Mouse (Mus musculus) ZHBTc4 (cell line): ENCODE measurements around the gene Crtc2.
"Not testable (repeated sequence)": the region's sequence is repeated elsewhere in the genome, so short reads cannot be mapped to it uniquely, and the experiment has no call there.

ENCODE experiments used
- DNase-seq: peaks from one replicate; pipeline ENCODE4 v3.0.0-alpha.2; 2011; ENCODE audit warnings: low read depth, low spot score

Crtc2 gene

DNA sequence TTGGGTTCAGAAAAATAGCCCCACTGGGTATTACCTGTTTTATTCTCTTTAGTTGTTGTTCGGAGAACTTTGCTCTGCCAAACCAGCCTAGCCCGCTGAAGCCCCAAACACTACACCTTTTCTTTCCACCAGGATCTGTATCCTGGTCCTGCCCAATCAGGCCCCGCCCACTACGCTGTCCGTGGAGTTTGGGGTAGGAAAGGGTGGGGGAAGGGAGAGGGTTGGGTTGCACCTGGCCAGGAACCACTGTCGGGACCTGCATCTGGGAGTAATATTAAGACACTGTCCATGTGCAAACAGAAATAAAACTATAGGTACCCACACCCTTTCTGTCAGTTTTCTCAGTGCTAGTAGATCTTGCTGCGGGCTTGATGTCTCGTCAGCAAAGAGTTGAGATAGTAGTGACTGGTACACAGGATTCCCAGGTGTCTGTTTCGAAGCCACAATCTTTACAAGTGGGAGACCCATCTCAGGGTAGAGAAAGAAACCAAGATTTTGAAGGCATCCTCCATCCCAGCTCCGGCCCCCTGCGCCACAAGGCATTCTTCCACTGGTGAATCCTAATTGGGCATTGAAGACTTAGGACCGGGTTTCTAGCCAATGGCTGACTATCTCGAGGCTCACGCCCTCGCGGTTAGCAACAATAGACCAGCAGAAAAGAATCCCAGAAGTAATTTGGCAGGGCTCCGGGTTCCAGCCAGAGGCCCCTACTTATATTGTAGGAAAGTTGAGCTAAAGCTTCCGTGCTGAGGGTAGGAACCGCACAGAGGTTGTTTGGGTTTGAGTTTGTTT, 10.8 kb upstream of the Crtc2 start, which contains the start of gene Creb3l4:
Gene Creb3l4 (minus strand): TSS at position 529 of the 792 bp plus-strand sequence.
- peak; percentile 83 for DNase-seq

DNA sequence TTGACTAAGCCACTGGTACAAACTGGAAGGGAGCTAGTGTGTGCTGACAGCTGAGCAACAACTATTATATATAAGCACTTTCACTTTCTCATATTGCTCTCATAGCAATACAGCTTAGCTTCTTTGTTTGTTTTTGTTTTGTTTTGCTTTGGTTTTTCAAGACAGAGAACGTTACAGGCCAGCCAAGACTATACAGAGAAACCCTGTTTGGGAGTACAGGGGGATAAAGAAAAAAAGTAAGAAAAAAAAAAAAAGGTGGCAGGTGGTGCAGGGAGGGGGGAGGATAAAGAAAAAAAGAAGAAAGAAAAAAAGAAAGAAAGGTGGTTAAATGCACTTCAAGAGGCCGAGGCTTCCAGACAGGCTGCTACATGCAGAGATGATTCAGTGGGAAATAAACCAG, 8.6 kb upstream of the Crtc2 start:
- DNase-seq, result no peak

GRCm38 (mm10) chr3:90247630-90247959, 6.4 kb upstream of the Crtc2 start:
- DNase-seq, result no peak

GRCm38 (mm10) chr3:90247960-90248745, 5.8 kb upstream of the Crtc2 start, which contains the start of gene Slc39a1:
Gene Slc39a1 (plus strand): TSS chr3:90248172.
- DNase-seq, result peak; percentile 96

- no peak for DNase-seq
Measured at GRCm38 (mm10) chr3:90248746-90249100, 5.2 kb upstream of the Crtc2 start.

- DNase-seq, result no peak
Measured at GRCm38 (mm10) chr3:90250791-90251190, 3.2 kb upstream of the Crtc2 start.

- not testable (repeated sequence) for DNase-seq
Measured at GRCm38 (mm10) chr3:90251731-90252226, 2.2 kb upstream of the Crtc2 start.

DNA sequence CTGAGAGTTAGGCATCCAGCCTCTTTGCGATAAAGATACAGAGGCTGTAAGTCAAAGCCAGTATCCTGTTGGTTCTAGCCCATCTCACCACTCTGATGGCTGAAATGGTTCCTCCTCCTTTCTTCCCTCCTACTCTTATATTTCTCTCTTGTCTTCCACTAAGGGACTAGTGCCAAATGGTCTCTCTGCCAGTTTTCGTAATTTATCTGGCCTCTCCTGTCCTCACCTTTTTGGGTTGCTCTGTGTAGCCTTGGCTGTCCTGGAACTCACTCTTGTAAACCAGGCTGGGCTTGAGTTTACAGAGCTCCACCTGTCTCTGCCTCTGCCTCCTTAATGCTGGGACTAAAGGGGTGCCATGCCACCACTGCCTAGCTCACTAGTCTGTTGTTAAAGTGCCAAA, 1.3 kb upstream of the Crtc2 start:
- DNase-seq, result not testable (repeated sequence)

DNA sequence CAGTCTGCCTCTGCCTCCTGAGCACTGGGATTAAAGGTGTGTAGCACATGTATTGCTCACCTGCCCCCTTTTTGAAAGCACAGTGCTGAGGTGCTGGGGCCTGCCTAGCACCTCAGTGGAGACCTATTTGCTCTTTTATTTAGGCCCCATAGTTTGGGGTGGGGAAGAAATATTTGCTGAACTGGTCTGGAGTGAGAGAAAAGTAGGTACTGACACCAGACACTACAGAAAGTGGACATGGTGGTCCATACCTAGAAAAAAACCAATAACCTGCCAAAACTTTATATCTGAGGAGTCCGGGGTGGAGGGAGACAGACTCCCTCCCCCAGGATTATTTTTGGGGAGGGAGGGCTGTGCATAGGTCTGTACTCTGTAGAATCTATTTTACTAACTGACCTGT, 789 bp upstream of the Crtc2 start:
- DNase-seq, result not testable (repeated sequence)

- peak; percentile 27 for DNase-seq
Measured at GRCm38 (mm10) chr3:90254419-90255193, 643 bp downstream of the Crtc2 start.

DNA sequence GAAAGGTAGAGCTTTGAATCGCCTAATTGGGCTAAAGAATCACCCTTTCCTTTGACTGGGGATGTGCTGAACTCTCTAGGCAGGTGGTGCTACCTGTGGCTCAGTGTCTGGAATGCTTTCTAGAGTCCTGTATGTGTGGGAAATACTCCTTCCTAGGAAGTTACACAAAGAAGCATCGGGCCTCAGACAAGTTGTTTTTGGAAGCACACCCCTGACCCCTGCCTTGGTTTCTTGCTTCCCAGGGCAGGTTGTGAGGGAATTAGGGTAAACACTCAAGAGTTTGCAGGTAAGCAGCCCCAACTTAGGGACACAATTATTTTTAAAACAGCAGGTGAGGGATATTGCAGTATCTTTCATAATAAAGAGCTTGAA, 1.2 kb downstream of the Crtc2 start:
- DNase-seq, result no peak

DNA sequence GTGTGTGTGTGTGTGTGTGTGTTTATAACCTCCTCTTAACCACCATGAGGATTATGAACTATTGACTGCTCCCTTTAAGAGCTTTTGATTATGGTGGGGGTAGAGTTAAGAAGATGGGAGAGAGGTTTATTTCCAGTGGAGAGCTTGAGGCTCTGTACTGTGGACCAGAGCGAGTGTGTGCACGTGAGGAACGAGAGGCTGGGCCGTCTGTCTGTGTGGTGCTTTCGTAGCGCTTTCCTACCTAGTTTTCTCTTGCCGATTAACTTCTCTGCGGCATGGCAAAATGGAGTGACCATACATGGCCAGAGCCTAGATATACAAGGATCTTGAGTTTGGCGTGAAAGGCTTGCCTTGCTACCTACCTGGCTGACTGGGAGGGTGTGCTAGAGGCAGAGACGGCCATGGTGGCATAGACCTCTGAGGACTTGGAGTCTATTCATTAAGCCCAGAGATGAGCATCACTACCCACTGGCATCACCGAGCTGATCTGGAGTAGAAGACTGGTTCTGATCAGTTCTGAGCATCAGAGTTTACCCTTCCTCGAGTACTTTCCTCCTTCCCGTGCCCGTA, 1.9 kb downstream of the Crtc2 start:
- no peak for DNase-seq

- no peak for DNase-seq
Measured at GRCm38 (mm10) chr3:90256731-90257530, 3.0 kb downstream of the Crtc2 start.

GRCm38 (mm10) chr3:90258521-90258920, 4.6 kb downstream of the Crtc2 start:
- DNase-seq, result no peak

- DNase-seq, result no peak
Measured at GRCm38 (mm10) chr3:90263121-90263771, 9.3 kb downstream of the Crtc2 start.

- DNase-seq, result no peak
Measured at GRCm38 (mm10) chr3:90264687-90265033, 10.7 kb downstream of the Crtc2 start.

DNA sequence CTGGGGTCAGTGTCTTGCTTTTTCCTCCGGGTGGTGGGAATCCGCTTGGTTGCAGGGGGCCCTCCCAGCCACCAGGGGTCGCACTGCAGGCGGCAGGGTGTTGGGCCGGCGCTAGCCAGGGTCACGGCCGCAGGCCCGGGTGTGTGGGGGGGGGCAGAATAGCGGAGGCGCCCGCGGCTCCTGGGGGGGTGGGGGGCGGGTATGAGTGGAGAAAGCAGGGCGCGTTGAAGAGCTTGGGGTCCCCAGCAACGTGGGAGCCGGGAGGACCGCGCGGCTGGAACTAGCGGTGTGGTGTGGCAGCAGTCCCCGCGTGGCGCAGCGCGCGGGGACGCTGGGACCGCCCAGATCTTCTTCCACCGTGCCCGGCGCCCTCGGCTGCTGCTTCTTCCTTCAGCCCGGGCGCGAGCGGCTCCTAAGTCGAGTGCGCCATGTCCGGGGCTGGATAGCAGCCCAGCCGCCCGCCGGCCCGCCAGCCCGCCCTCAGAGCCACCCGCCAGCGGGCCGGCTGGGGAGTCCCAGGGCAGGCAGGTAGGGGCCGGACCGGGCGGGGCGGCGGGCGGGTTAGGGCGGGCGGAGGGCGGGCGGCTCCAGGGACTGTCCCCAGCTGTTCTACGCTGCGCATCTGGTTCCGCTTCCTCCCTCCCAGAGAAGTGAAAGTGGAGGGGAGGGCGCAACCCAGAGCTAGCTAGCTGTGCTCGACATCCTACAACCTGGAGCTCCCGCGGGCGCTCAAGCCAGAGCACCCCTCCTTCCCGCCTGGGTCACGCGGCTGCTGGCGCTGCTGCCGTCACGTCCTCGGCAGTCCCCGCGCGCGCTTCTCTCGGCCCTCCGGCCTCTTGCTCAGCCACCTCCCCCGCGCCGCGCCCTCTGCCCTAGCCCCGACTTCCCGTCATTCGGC, 11.3 kb downstream of the Crtc2 start, which contains the start of gene Dennd4b:
Gene Dennd4b (plus strand): TSS at position 152 of the 898 bp plus-strand sequence.
- DNase-seq, result peak; percentile 89

GRCm38 (mm10) chr3:90265932-90266741, 12.2 kb downstream of the Crtc2 start:
- no peak for DNase-seq
